In genomic region chr11:47304702-47305450, GRCm38 (mm10) we compare ENCODE assay signal across 9 mouse cellular contexts.
DNase-seq lines count a peak whose midpoint lies in the region; ATAC-seq and TF ChIP-seq lines count a peak whose summit lies in the region.
"Had no signal": no experiment of that assay in that cellular context is flagged by ENCODE, and none has a peak within 500 bp of the region (broad histone marks: within the 10 kb centered on the region; RNA-seq: fewer than 3 reads in every experiment).

No protein-coding gene starts in this region.

- no peak overlapping the region for H3K27ac ChIP-seq in lung, embryonic 14.5 days (ENCODE audit: low read depth)
- no peak overlapping the region for H3K27ac ChIP-seq in layer of hippocampus, adult 2 months
- no peak overlapping the region for H3K27ac ChIP-seq in intestine, embryonic 16.5 days (ENCODE audit: low read length)
- H3K27ac ChIP-seq: neural tube, embryonic 13.5 days had no signal

- no peak overlapping the region for H3K4me3 ChIP-seq in lung, embryonic 14.5 days (ENCODE audit: low read depth, low read length)
- no peak overlapping the region for H3K4me3 ChIP-seq in layer of hippocampus, adult 2 months
- no peak overlapping the region for H3K4me3 ChIP-seq in intestine, embryonic 16.5 days (ENCODE audit: low read length)
- H3K4me3 ChIP-seq: neural tube, embryonic 13.5 days had no signal

- ATAC-seq in lung, embryonic 14.5 days (ENCODE audit: insufficient read depth), result peak; percentile 81
- no peak for ATAC-seq in intestine, embryonic 16.5 days

- H3K4me1 ChIP-seq in lung, embryonic 14.5 days (ENCODE audit: insufficient read depth), result no peaks in the 10 kb centered on the region
- H3K4me1 ChIP-seq in intestine, embryonic 16.5 days (ENCODE audit: control insufficient read depth, insufficient read depth, low read length), result no peaks in the 10 kb centered on the region
- H3K4me1 ChIP-seq: neural tube, embryonic 13.5 days had no signal

- no peak for TF ChIP-seq CTCF in lung, embryonic 14.5 days (IDR thresholded peaks at IDR 0.05; ENCODE audit: low read depth)
- TF ChIP-seq CTCF in layer of hippocampus, adult 2 months (conservative IDR thresholded peaks at IDR 0.05), result no peak

- no peaks in the 10 kb centered on the region for H3K36me3 ChIP-seq in lung, embryonic 14.5 days (ENCODE audit: insufficient read depth)
- H3K36me3 ChIP-seq in intestine, embryonic 16.5 days (ENCODE audit: control insufficient read depth, insufficient read depth, low read length), result no peaks in the 10 kb centered on the region
- H3K36me3 ChIP-seq: neural tube, embryonic 13.5 days had no signal

- no peaks in the 10 kb centered on the region for H3K27me3 ChIP-seq in lung, embryonic 14.5 days (ENCODE audit: insufficient read depth, low read length)
- H3K27me3 ChIP-seq in intestine, embryonic 16.5 days (replicated peaks; ENCODE audit: control insufficient read depth, insufficient read depth, low read length), result no peaks in the 10 kb centered on the region
- H3K27me3 ChIP-seq: neural tube, embryonic 13.5 days had no signal

- peak; percentile 87 for DNase-seq in lung, embryonic 14.5 days
- no peak for DNase-seq in lung, postnatal 14 days
- peak; percentile 25 to 82 for DNase-seq in frontal cortex, adult 2 months (ENCODE audit: extremely low spot score in 1 of 2, low spot score in 1 of 2)
- DNase-seq in layer of hippocampus, adult 2 months (ENCODE audit: low spot score in 2 of 2), result peak; percentile 61 to 81
- peak; percentile 25 to 42 for DNase-seq in right cerebral cortex, postnatal 36 days (ENCODE audit: low spot score in 2 of 2)
- no peak for DNase-seq in testis, postnatal 14 days (ENCODE audit: low spot score)
- no peak for DNase-seq in spleen, postnatal 4 days (ENCODE audit: low spot score in 2 of 2)

- WGBS in lung, embryonic 14.5 days, result 54% methylated on average over 12 of the region's 12 CpGs
- WGBS in intestine, embryonic 16.5 days, result 60% methylated on average over 12 of the region's 12 CpGs

- H3K4me2 ChIP-seq in lung, embryonic 14.5 days, result no peak overlapping the region
- no peak overlapping the region for H3K4me2 ChIP-seq in intestine, embryonic 16.5 days (ENCODE audit: low read depth, low read length)
- H3K4me2 ChIP-seq: neural tube, embryonic 13.5 days had no signal

- no peaks in the 10 kb centered on the region for H3K9me3 ChIP-seq in lung, embryonic 14.5 days (ENCODE audit: low read depth, low read length)
- H3K9me3 ChIP-seq in intestine, embryonic 16.5 days (ENCODE audit: control insufficient read depth, low read length), result no peaks in the 10 kb centered on the region
- H3K9me3 ChIP-seq: neural tube, embryonic 13.5 days had no signal

- no peak overlapping the region for H3K9ac ChIP-seq in lung, embryonic 14.5 days
- no peak overlapping the region for H3K9ac ChIP-seq in intestine, embryonic 16.5 days (ENCODE audit: low read depth, low read length)
- H3K9ac ChIP-seq: neural tube, embryonic 13.5 days had no signal

Comparison
In these comparisons a context has a peak if more than half of its experiments do, and no peak if none do; other contexts are left out.
1. DNase-seq: peak in lung, embryonic 14.5 days (single experiment), frontal cortex, adult 2 months (2 of 2), layer of hippocampus, adult 2 months (2 of 2) and right cerebral cortex, postnatal 36 days (2 of 2); none in lung, postnatal 14 days (single experiment), testis, postnatal 14 days (single experiment) and spleen, postnatal 4 days (0 of 2).